Mouse (Mus musculus): ENCODE data around the gene Specc1l. TPM values are rescaled to one million over a fixed set of nuclear protein-coding genes. Genes with fewer than 3 reads are reported as not detected.

Specc1l gene
- 10 to 100 TPM; 10.4 to 14.0 TPM for polyA plus RNA-seq (2017; shearing (Covaris generic))

- peak; percentile 91 for ATAC-seq
These were observed at the start of gene Specc1l for GRCm38 (mm10) chr10:75211807-75212645. Gene Specc1l (plus strand): TSS chr10:75212073.

- ATAC-seq: no peak
These were observed 45.9 kb upstream of the Specc1l start for GRCm38 (mm10) chr10:75165825-75166481.

GRCm38 (mm10) chr10:75166601-75167000 is 45.3 kb upstream of the Specc1l start:
- no peak for ATAC-seq

- ATAC-seq: no peak
These were observed 41.5 kb upstream of the Specc1l start for GRCm38 (mm10) chr10:75170207-75170850.

- no peak for ATAC-seq
These were observed 38.8 kb upstream of the Specc1l start for GRCm38 (mm10) chr10:75173056-75173455.

- ATAC-seq: no peak
These were observed 38.2 kb upstream of the Specc1l start for GRCm38 (mm10) chr10:75173712-75174111.

GRCm38 (mm10) chr10:75176494-75176893 is 35.4 kb upstream of the Specc1l start:
- ATAC-seq: no peak

- no peak for ATAC-seq
These were observed 33.0 kb upstream of the Specc1l start for GRCm38 (mm10) chr10:75178911-75179310.

GRCm38 (mm10) chr10:75182151-75182774 is 29.6 kb upstream of the Specc1l start:
- ATAC-seq: peak; percentile 88

- ATAC-seq: no peak
These were observed 27.0 kb upstream of the Specc1l start for GRCm38 (mm10) chr10:75184826-75185225.

- ATAC-seq: no peak
These were observed 25.3 kb upstream of the Specc1l start for GRCm38 (mm10) chr10:75186551-75186950.

- ATAC-seq: no peak
These were observed 24.4 kb upstream of the Specc1l start for GRCm38 (mm10) chr10:75187366-75188056.

GRCm38 (mm10) chr10:75191647-75192046 is 20.2 kb upstream of the Specc1l start:
- ATAC-seq: no peak

- no peak for ATAC-seq
These were observed 14.1 kb upstream of the Specc1l start for GRCm38 (mm10) chr10:75197817-75198216.

- no peak for ATAC-seq
These were observed 11.1 kb upstream of the Specc1l start for GRCm38 (mm10) chr10:75200733-75201132.

GRCm38 (mm10) chr10:75206192-75206591 is 5.7 kb upstream of the Specc1l start:
- no peak for ATAC-seq

GRCm38 (mm10) chr10:75210841-75211240 is 1.0 kb upstream of the Specc1l start:
- ATAC-seq: no peak

GRCm38 (mm10) chr10:75212981-75213380 is 1.1 kb downstream of the Specc1l start:
- no peak for ATAC-seq

- no peak for ATAC-seq
These were observed 8.8 kb downstream of the Specc1l start for GRCm38 (mm10) chr10:75220722-75221121.

- no peak for ATAC-seq
These were observed 10.2 kb downstream of the Specc1l start for GRCm38 (mm10) chr10:75221936-75222610.

GRCm38 (mm10) chr10:75222611-75222998 is 10.7 kb downstream of the Specc1l start:
- peak; percentile 87 for ATAC-seq

GRCm38 (mm10) chr10:75224154-75224553 is 12.3 kb downstream of the Specc1l start:
- no peak for ATAC-seq
